Mouse (Mus musculus): ENCODE results near the gene Sept12. TPM values are rescaled to one million over a fixed set of nuclear protein-coding genes. Genes with fewer than 3 reads are reported as not detected.

Gene Sept12
- polyA plus RNA-seq, 1 experiment = not detected

- Histone ChIP-seq H3K4me3 (replicated peaks; ENCODE audit: control insufficient read depth, low read depth, low read length) (peak within 1 kb of the TSS; percentile 87), H3K27ac (ENCODE audit: control insufficient read depth, insufficient read depth, low read depth, low read length, poor library complexity) (peak within 1 kb of the TSS; percentile 34; the same call in 1 of the 2 replicates), H3K4me1 (ENCODE audit: control insufficient read depth, insufficient read depth, low read length) (peaks cover 5% of the 10 kb centered on the region)
- WGBS = 3% methylated on average over 2 of the region's 2 CpGs
- no peak for TF ChIP-seq POLR2A (IDR thresholded peaks at IDR 0.05; ENCODE audit: borderline replicate concordance, control insufficient read depth, low read depth, low read length)
- TF ChIP-seq CTCF (IDR thresholded peaks at IDR 0.05; ENCODE audit: control insufficient read depth, insufficient read depth, low read length) = no peak
Measured at GRCm38 (mm10) chr16:4938461-4938860, 59.2 kb downstream of the Sept12 start, which contains the start of gene Nudt16l1. TSS of gene Nudt16l1 (plus strand) at chr16:4938761.

DNA sequence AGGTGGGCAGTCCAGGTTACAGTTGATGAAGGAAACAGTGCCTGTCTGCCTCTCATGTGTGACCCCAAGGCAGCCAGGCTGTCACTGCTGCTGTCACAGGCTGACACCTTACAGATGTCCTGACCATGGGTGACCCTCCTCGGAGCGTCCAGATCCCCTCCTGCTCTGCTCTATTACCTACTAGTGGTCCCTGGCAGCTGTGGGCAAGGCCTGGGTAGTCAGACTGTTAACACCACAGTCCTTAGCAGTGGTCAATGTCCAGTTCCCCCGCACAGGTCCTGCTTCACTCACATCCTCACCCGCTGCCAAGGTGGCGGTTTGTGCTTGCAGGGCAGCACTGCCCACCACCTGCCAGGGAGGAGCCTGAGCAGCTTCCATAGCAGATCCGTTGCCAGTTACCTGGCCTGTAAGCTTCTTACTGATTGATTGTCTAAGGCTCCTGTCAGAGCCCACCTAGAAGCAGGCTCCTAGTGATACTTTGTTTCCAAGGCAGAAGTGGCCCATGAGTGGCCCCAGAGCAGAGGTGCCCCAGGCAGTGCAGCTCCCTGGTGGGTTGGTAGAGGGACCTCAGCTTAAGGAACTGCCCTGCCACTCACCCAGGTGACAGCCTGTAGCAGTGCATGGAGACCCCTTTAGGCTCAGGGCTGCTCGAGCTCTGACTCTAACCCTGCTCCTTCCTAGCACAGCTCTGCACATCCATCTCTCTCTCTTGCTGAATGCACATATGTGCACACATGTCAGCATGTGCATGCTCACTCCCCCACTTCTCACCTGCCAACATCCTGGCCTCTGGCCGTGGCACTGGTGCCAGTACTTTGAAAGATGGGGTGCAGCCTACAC lies 60.1 kb downstream of the Sept12 start:
- TF ChIP-seq CTCF (IDR thresholded peaks at IDR 0.05; ENCODE audit: control insufficient read depth, insufficient read depth, low read length) = no peak
- no peak for TF ChIP-seq POLR2A (IDR thresholded peaks at IDR 0.05; ENCODE audit: borderline replicate concordance, control insufficient read depth, low read depth, low read length)
- Histone ChIP-seq H3K4me1 (ENCODE audit: control insufficient read depth, insufficient read depth, low read length) (peaks cover 5% of the 10 kb centered on the region), H3K27ac (ENCODE audit: control insufficient read depth, insufficient read depth, low read depth, low read length, poor library complexity) (no peak overlapping the region; the same call in 1 of the 2 replicates), H3K4me3 (replicated peaks; ENCODE audit: control insufficient read depth, low read depth, low read length) (no peak overlapping the region)
- WGBS = 89% methylated on average over 8 of the region's 8 CpGs

Other genes starting within 250 kb of the Sept12 start
- 10.6 and 17.2 TPM in 2 replicates for gene Cdip1, start 207.6 kb downstream of the Sept12 start, polyA plus RNA-seq (2011; ENCODE audit: insufficient read depth, insufficient read length, low replicate concordance, missing spikeins)
- gene 4930562C15Rik, start 162.4 kb downstream of the Sept12 start, polyA plus RNA-seq (2011; ENCODE audit: insufficient read depth, insufficient read length, low replicate concordance, missing spikeins) = 1.7 TPM in 1 of 2 replicates, not detected in the other
- 19.4 and 38.1 TPM in 2 replicates for gene Ubald1, start 117.5 kb downstream of the Sept12 start, polyA plus RNA-seq (2011; ENCODE audit: insufficient read depth, insufficient read length, low replicate concordance, missing spikeins)
- gene Mgrn1, start 111.6 kb downstream of the Sept12 start, polyA plus RNA-seq (2011; ENCODE audit: insufficient read depth, insufficient read length, low replicate concordance, missing spikeins) = 12.9 and 22.1 TPM in 2 replicates
- gene Nudt16l1, start 59.1 kb downstream of the Sept12 start, polyA plus RNA-seq (2011; ENCODE audit: insufficient read depth, insufficient read length, low replicate concordance, missing spikeins) = 30.5 and 49.4 TPM in 2 replicates
- gene Anks3, start 33.6 kb downstream of the Sept12 start, polyA plus RNA-seq (2011; ENCODE audit: insufficient read depth, insufficient read length, low replicate concordance, missing spikeins) = 19.9 and 45.4 TPM in 2 replicates
- not detected in 2 replicates for gene Smim22, start 9.4 kb upstream of the Sept12 start, polyA plus RNA-seq (2011; ENCODE audit: insufficient read depth, insufficient read length, low replicate concordance, missing spikeins)
- 53.7 and 156 TPM in 2 replicates for gene Rogdi, start 15.7 kb upstream of the Sept12 start, polyA plus RNA-seq (2011; ENCODE audit: insufficient read depth, insufficient read length, low replicate concordance, missing spikeins)
- gene Glyr1, start 52.0 kb upstream of the Sept12 start, polyA plus RNA-seq (2011; ENCODE audit: insufficient read depth, insufficient read length, low replicate concordance, missing spikeins) = 31.6 and 51.1 TPM in 2 replicates
- 29.4 and 33.7 TPM in 2 replicates for gene Ubn1, start 52.2 kb upstream of the Sept12 start, polyA plus RNA-seq (2011; ENCODE audit: insufficient read depth, insufficient read length, low replicate concordance, missing spikeins)
- 1.1 and 1.8 TPM in 2 replicates for gene Ppl, start 134.6 kb upstream of the Sept12 start, polyA plus RNA-seq (2011; ENCODE audit: insufficient read depth, insufficient read length, low replicate concordance, missing spikeins)
- 4.4 and 20.8 TPM in 2 replicates for gene Sec14l5, start 149.3 kb upstream of the Sept12 start, polyA plus RNA-seq (2011; ENCODE audit: insufficient read depth, insufficient read length, low replicate concordance, missing spikeins)
- gene Nagpa, start 206.2 kb upstream of the Sept12 start, polyA plus RNA-seq (2011; ENCODE audit: insufficient read depth, insufficient read length, low replicate concordance, missing spikeins) = 3.9 and 10.6 TPM in 2 replicates
- not detected in 2 replicates for gene AU021092, start 224.4 kb upstream of the Sept12 start, polyA plus RNA-seq (2011; ENCODE audit: insufficient read depth, insufficient read length, low replicate concordance, missing spikeins)
- gene Alg1, start 235.8 kb upstream of the Sept12 start, polyA plus RNA-seq (2011; ENCODE audit: insufficient read depth, insufficient read length, low replicate concordance, missing spikeins) = 11.1 and 15.4 TPM in 2 replicates

All from bone marrow, adult 2 months (tissue).